Mouse (Mus musculus) urinary bladder, postnatal 10 days (tissue): ENCODE measurements around the gene E130116L18Rik.
"Not testable (repeated sequence)": the region's sequence is repeated elsewhere in the genome, so short reads cannot be mapped to it uniquely, and the experiment has no call there.

ENCODE experiments used
- DNase-seq: peaks from one replicate; pipeline ENCODE4 v3.0.0; 2022; ENCODE audit warnings: low spot score

E130116L18Rik gene

GRCm38 (mm10) chr5:25222752-25223702 lies at the start of gene E130116L18Rik:
Gene E130116L18Rik, minus strand, starts transcription at chr5:25223153.
- peak; percentile 60 for DNase-seq

DNA sequence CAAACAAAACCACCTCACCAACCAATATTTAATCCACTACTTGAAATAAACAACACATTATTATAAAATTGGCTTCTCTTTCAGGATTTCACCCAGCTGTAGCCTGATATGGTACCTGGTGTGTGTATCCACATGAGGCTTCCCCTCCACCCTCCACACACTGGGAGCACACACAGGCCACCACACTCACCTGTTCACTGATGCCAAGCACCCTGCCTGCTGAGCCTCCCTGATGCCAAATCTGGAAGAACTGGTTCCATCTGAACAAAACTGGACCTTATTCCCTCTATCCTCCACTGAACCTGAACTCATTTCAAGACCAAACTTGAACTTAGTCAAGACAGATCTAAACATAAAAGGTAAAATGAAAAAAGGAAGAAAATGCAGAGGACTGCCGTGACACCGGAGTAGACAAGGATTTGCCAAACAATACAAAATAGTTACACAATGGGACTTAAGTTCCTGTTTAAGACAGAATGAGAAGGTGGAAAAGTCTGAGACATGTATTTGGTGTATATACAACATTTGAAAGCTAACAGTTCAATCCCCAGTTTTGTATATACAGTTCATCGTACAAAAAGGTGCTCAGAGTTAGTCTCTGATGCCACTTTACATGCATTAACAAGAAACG lies 45.4 kb upstream of the E130116L18Rik start:
- DNase-seq: no peak

DNA sequence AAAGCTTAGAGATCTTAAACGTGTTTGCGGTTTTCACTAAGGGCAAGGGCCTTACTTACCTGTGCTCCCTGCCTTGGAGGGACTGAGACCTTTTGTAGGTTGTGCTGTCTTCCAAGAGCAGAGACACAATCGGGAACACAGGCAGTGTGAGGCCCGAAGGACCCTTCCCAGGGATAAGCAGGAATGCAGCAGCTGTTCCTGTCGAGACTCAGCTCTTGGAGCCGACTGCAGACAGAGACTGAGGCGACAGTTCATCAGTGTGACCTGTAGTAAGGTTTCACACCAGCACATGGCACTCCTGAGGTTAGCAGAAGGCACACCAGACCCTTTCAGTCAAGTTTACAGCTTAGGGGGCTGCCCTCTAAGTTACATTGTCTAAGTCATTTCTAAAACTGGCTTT lies 39.3 kb upstream of the E130116L18Rik start:
- no peak for DNase-seq

DNA sequence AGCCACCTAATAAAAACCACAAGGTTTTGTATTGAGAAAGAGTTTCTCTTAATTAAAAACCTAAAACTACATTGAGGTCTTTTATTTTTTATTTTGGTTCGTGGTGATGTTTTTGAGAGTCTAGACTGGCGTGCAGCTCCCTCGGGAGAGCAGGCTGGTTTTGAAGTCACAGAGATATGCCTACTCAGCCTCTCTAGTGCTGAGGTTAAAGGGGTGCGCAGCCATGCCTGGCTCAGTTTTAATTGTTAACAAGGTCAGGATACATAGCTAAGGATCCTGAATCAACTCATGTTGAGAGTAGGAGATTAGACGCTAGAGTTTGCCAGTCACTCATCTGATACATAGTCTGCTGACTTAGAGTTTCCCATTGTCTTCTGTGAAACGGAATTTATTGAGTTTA lies 38.5 kb upstream of the E130116L18Rik start:
- DNase-seq: no peak

DNA sequence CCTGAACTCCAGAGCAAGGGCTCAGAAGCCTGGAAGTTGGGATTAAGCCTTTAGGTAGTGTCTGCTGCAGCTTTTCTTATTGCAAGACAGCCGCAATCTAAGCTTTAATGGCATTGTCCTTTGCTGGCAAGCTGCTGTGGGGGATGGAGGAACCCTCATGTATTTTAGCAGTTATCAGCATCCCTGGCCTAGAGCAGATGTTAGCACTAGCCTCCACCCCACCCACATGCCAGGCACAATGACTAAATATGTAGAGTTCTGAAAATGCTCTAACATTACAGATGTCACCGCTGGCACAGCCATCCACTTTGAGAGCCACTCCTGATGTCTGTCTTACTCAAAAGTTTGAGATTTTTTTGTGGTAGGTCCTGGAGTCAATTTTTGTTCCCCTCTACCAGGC lies 33.7 kb upstream of the E130116L18Rik start:
- DNase-seq: no peak

GRCm38 (mm10) chr5:25254491-25254890 lies 31.5 kb upstream of the E130116L18Rik start:
- DNase-seq: no peak

- no peak for DNase-seq
Observed at GRCm38 (mm10) chr5:25252825-25253544, 30.0 kb upstream of the E130116L18Rik start.

DNA sequence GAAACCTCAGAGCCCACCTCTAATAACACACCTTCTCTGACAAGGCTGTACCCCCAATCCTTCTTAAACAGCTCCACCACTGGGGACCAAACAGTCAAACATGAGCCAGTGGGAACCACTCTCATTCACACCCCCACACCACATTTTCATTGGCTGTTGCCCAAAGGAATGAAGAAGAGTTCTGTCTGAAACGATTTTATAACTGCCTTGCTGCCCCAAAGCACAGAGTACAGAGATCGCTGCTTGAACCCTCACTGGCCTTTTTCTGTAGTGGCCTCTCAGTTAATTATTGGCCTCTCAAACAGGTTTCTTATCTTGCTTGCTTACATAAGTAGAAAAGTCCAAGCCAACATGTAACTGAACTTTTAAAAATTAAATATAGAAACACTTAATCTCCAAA lies 29.5 kb upstream of the E130116L18Rik start:
- DNase-seq: no peak

DNA sequence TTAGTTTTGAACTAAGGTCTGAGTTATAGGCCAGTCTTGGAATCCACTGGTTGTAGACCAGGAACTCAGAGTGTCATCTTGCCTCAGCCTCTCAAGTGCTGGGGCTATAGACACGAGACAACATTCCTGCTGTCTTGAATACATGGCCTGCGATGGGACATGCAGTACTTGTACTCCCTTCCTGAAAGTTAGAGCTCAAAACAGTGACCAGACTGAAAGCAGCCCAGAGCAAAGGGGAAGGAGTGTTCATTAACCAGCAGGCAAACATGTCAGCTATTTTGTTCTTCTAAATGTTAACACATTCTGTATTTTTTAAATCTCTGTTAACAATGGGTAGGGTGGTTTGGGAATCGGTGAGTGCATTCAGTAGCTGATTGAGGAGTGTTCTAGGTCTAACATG lies 24.1 kb upstream of the E130116L18Rik start:
- DNase-seq: no peak

GRCm38 (mm10) chr5:25246473-25246865 lies 23.5 kb upstream of the E130116L18Rik start:
- no peak for DNase-seq

GRCm38 (mm10) chr5:25245806-25246472 lies 23.0 kb upstream of the E130116L18Rik start:
- no peak for DNase-seq

DNA sequence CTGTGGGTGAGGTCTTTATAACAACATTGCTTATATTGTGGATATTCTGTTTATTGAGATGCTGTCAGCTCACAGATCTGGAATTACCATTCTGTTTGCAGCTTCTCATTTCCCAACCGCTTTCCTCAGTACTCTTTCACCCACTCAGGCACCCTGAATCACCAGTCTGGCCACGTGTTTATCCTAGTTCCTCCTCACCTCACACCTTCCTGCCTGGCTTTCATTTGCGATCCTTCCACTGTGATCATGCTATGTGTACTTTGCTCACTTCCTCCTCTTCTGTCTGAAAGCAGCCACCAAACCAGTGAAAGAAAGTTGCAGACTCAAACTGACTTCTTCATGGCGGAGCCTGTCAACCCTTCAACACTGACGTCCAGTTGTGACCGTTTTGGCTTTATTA lies 20.1 kb upstream of the E130116L18Rik start:
- no peak for DNase-seq

- DNase-seq: not testable (repeated sequence)
Observed at GRCm38 (mm10) chr5:25224377-25224776, 1.4 kb upstream of the E130116L18Rik start.

DNA sequence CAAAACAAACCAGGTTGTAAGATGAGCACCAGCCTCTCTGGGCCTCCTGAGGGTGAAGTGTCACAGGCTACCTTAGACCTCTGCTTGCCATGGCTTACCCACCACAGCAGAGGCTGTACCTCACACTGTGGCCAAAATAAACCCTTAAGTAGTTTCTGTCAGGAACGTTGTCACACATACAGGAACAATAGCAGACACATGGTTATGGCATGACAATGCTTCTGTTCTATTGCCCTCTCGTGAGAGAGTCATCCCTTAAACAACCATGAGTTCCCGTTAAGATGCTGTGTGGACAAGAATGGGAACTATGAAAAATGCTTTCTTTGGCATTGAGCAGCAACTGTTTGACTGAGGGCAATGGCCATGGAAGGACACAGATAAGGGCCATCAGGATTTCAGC lies 1.3 kb downstream of the E130116L18Rik start, which contains the start of gene Galnt11:
TSS of gene Galnt11 (plus strand) at position 301 of the 400 bp plus-strand sequence.
- DNase-seq: no peak

DNA sequence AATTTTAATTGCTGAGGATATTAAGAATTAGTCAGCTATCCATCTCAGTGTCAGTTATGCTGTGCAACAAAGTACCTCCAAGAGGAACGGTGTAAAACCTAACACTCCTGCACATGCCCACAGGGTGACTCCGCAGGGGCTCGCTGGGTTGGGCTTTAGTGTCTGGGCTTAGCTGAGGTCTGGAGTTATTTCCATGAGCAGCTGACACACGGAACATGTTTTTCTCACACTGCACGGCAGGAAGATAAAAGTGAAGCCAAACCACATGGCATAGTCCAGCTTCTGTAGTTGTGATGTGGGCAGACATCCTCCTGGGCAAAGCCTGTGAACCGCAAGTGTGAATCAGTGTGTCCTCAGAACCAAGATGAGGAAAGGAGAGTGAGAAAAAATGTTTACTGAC lies 7.9 kb downstream of the E130116L18Rik start:
- no peak for DNase-seq

GRCm38 (mm10) chr5:25213216-25213615 lies 9.7 kb downstream of the E130116L18Rik start:
- DNase-seq: not testable (repeated sequence)

- no peak for DNase-seq
Observed at GRCm38 (mm10) chr5:25211872-25212271, 11.1 kb downstream of the E130116L18Rik start.

- DNase-seq: no peak
Observed at GRCm38 (mm10) chr5:25190521-25190920, 32.4 kb downstream of the E130116L18Rik start.

DNA sequence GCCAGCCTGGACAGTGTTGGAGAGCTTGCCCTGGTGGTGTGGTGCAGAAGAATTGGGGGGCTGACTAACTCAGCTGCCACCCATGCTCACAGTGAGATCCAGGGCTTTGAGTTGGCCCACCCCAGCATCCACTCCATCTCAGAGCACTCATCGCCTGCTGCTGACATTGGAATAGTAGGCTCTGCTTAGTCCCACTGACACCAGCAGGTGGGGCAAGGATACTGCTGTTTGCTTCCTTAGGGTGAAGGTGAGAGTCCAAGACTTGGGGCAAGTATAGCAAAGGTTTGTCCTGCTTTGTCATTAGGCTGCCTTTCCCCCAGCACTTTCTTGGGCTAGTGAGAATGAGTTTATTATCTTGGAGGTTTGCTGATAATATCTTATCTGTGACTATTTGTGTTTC lies 34.2 kb downstream of the E130116L18Rik start:
- no peak for DNase-seq

DNA sequence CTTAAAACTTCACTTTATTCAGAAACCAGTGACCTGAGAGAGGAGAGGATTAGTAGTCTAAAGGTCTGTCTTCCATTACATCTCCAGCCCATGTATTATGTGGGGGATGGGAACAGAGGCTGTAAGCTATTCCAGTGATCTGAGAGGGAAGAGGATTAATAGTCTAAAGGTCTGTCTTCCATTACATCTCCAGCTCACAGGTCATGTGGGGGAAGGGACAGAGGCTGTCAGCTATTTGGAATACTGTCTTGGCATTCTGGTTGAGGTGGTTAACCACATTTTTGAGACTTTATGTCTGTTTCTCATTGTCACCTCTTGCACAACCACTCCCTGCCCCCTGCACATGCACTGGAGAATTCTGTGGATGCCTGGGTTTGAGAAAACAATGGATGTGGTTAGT lies 35.2 kb downstream of the E130116L18Rik start:
- no peak for DNase-seq

DNA sequence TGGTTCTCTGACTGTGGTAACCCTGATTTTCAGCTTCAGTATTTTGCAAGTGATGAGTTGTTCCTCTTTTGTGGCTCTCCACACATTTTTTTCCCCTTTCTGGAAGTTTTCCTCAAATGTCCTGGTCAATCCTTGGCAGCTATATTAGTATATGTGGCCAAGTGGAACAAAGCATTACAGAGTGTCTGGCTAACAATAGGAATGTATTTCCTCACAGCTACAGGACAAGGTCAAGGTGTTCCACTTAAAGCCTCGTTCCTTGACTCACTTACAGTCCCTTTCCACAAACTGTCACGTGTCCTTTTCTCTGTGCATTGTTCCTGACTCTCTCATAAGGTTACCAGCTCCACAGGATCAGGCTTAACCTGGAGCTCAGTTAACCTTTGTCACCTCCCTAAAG lies 38.4 kb downstream of the E130116L18Rik start:
- no peak for DNase-seq

- DNase-seq: no peak
Observed at GRCm38 (mm10) chr5:25183595-25183994, 39.4 kb downstream of the E130116L18Rik start.
